Mouse (Mus musculus): Measurements from ENCODE around the gene Serbp1. TPM values are rescaled to one million over a fixed set of nuclear protein-coding genes. Genes with fewer than 3 reads are reported as not detected.

Serbp1 gene
- 281 and 284 TPM in 2 replicates for polyA plus RNA-seq (2015; fragmentation: Nextera tagmentation; extraction: Ambion mirVana)

DNA sequence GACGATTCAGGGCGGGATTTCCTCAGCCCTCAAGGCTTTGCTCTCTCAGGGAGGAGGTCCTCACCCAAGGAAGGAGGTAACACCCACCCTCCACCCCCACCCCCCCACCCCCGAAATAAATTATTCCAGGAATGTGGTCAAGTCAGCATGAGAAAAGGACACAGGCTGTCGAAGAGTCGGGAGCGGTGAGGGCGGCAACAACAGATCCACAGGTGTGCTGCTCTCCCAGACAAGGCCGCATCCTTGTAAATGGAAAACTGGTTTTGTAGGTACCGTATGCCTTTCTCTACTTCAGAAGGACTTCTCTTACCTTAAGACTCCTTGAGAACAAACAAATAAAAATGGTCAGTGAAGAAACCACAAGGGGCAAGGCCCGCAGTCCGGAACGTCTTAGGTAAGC, at the start of gene Serbp1:
Serbp1 (plus strand) TSS at position 200 of the 400 bp plus-strand sequence.
- H3K27ac ChIP-seq (replicated peaks): no peak within 1 kb of the TSS
- no peaks in the 10 kb centered on the region for H3K4me1 ChIP-seq (replicated peaks; ENCODE audit: control insufficient read depth, insufficient read depth)
- H3K36me3 ChIP-seq (ENCODE audit: control insufficient read depth, insufficient read depth, low read length): no peaks in the 10 kb centered on the region
- no peak within 1 kb of the TSS for H3K9ac ChIP-seq (ENCODE audit: low read length)
- no peaks in the 10 kb centered on the region for H3K9me3 ChIP-seq (ENCODE audit: control insufficient read depth, low read length)
- DNase-seq (ENCODE audit: low spot score) (no peak), ATAC-seq (ENCODE audit: low FRiP score, low TSS enrichment) (no peak)
- H3K27me3 ChIP-seq (ENCODE audit: control insufficient read depth, insufficient read depth, low read length): no peaks in the 10 kb centered on the region
- TF ChIP-seq CTCF (IDR thresholded peaks at IDR 0.05; ENCODE audit: low read depth) (no peak), EP300 (optimal IDR thresholded peaks at IDR 0.05) (no peak)
- no peak within 1 kb of the TSS for H3K4me2 ChIP-seq (replicated peaks; ENCODE audit: low read depth)
- WGBS: 32% methylated on average over 12 of the region's 12 CpGs
- H3K4me3 ChIP-seq (ENCODE audit: low read depth, low read length): no peak within 1 kb of the TSS

DNA sequence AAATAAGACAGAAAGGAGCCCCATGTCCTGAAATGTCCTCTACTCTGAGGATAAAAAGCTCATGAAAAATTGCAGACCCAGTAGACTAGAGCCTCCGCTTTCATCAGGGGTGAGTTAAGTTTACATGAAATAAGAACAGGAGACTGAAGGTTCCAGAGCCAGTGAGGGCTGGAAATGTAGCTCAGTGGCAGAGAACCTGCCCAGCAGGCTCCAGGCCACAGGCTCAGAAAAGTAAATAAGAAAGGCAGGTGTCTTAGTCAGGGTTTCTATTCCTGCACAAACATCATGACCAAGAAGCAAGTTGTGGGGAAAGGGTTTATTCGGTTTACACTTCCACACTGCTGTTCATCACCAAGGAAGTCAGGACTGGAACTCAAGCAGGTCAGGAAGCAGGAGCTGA, 44.4 kb upstream of the Serbp1 start:
- no peak overlapping the region for H3K4me3 ChIP-seq (ENCODE audit: low read depth, low read length)
- H3K27ac ChIP-seq (replicated peaks): 0 out of 2 replicates have a peak overlapping the region, but pooled peaks have one; percentile 1
- H3K36me3 ChIP-seq (ENCODE audit: control insufficient read depth, insufficient read depth, low read length): no peaks in the 10 kb centered on the region
- no peak overlapping the region for H3K9ac ChIP-seq (ENCODE audit: low read length)
- ATAC-seq (ENCODE audit: low FRiP score, low TSS enrichment): no peak
- H3K9me3 ChIP-seq (ENCODE audit: control insufficient read depth, low read length): no peaks in the 10 kb centered on the region
- no peaks in the 10 kb centered on the region for H3K27me3 ChIP-seq (ENCODE audit: control insufficient read depth, insufficient read depth, low read length)
- H3K4me1 ChIP-seq (replicated peaks; ENCODE audit: control insufficient read depth, insufficient read depth): no peaks in the 10 kb centered on the region
- H3K4me2 ChIP-seq (replicated peaks; ENCODE audit: low read depth): no peak overlapping the region
- DNase-seq (ENCODE audit: low spot score): peak; percentile 38
- 38% methylated on average over 2 of the region's 2 CpGs for WGBS
- TF ChIP-seq CTCF (IDR thresholded peaks at IDR 0.05; ENCODE audit: low read depth) (no peak), EP300 (optimal IDR thresholded peaks at IDR 0.05) (no peak)

DNA sequence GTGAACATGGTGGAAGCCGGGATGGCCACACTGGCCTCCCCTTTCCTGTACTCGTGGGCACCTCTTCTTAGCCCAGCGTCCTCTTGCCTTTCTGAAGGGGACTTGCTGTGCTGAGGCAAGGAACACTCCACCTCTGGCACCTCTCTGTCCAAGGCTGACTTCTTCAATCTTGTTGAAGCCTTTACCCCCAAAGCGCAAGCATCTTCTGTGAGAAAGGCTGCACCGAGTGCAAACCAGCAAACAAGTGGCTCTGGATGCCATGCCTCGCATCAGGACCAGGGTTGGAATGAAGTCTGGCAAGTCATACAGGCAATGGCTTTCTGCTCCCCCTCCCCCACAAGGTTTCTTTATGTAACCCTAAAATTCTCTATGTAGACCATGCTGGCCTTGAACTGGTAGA, 43.4 kb upstream of the Serbp1 start:
- DNase-seq (ENCODE audit: low spot score) (no peak), ATAC-seq (ENCODE audit: low FRiP score, low TSS enrichment) (no peak)
- Histone ChIP-seq H3K4me3 (ENCODE audit: low read depth, low read length) (no peak overlapping the region), H3K4me2 (replicated peaks; ENCODE audit: low read depth) (no peak overlapping the region), H3K4me1 (replicated peaks; ENCODE audit: control insufficient read depth, insufficient read depth) (no peaks in the 10 kb centered on the region), H3K9ac (ENCODE audit: low read length) (no peak overlapping the region), H3K36me3 (ENCODE audit: control insufficient read depth, insufficient read depth, low read length) (no peaks in the 10 kb centered on the region), H3K9me3 (ENCODE audit: control insufficient read depth, low read length) (no peaks in the 10 kb centered on the region), H3K27me3 (ENCODE audit: control insufficient read depth, insufficient read depth, low read length) (no peaks in the 10 kb centered on the region), H3K27ac (replicated peaks) (no peak overlapping the region)
- 80% methylated on average over 6 of the region's 6 CpGs for WGBS
- TF ChIP-seq EP300 (optimal IDR thresholded peaks at IDR 0.05): no peak
- no peak for TF ChIP-seq CTCF (IDR thresholded peaks at IDR 0.05; ENCODE audit: low read depth)

DNA sequence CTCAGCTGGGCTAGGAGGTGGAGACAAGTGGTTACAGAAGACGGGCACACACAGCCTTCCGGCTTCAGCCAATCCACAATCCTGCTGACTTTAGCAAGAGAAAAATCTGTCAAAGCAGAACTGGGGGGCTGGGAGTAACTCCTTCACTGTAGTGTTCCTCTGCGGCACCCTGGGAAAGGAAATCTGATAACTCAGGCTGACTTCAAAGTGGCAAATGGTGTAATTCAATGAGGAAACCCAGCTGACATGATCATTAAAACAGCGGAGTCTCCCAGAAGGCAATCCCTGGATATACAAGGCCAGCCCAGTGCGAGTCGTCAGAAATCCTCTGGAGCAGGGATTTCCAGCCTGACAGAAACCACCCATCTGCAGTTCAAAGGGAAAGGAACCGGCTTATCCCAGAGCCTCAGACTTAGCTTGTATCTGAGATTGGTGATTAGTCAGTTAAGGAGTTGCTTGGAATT, 42.8 kb upstream of the Serbp1 start:
- no peaks in the 10 kb centered on the region for H3K27me3 ChIP-seq (ENCODE audit: control insufficient read depth, insufficient read depth, low read length)
- no peaks in the 10 kb centered on the region for H3K36me3 ChIP-seq (ENCODE audit: control insufficient read depth, insufficient read depth, low read length)
- 9% methylated on average over 7 of the region's 7 CpGs for WGBS
- TF ChIP-seq EP300 (optimal IDR thresholded peaks at IDR 0.05) (no peak), CTCF (IDR thresholded peaks at IDR 0.05; ENCODE audit: low read depth) (no peak)
- H3K9ac ChIP-seq (ENCODE audit: low read length): no peak overlapping the region
- ATAC-seq (ENCODE audit: low FRiP score, low TSS enrichment): no peak
- H3K9me3 ChIP-seq (ENCODE audit: control insufficient read depth, low read length): no peaks in the 10 kb centered on the region
- no peaks in the 10 kb centered on the region for H3K4me1 ChIP-seq (replicated peaks; ENCODE audit: control insufficient read depth, insufficient read depth)
- no peak overlapping the region for H3K27ac ChIP-seq (replicated peaks)
- no peak overlapping the region for H3K4me3 ChIP-seq (ENCODE audit: low read depth, low read length)
- DNase-seq (ENCODE audit: low spot score): no peak
- H3K4me2 ChIP-seq (replicated peaks; ENCODE audit: low read depth): no peak overlapping the region

DNA sequence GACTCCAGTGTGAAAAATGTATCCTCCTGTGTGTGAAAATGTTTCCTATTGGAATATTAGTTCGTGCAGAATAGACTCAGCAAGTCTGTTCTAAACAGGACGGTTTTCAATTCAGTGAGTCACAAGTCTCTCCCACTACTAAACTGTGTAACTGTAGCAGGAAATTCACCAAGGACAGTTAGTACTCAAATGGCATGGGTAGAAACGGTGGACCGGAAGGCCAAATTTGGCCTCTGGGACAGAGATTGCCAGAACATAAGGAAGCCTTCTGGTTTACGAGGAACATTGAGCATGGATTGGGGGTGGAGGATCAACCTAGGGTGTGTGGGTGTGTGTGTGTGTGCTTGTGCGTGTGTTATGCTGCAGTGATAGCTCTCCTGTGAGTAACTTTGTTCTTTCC, 41.2 kb upstream of the Serbp1 start:
- no peaks in the 10 kb centered on the region for H3K9me3 ChIP-seq (ENCODE audit: control insufficient read depth, low read length)
- H3K36me3 ChIP-seq (ENCODE audit: control insufficient read depth, insufficient read depth, low read length): no peaks in the 10 kb centered on the region
- no peak for TF ChIP-seq EP300 (optimal IDR thresholded peaks at IDR 0.05)
- no peak for TF ChIP-seq CTCF (IDR thresholded peaks at IDR 0.05; ENCODE audit: low read depth)
- no peak overlapping the region for H3K4me3 ChIP-seq (ENCODE audit: low read depth, low read length)
- no peak overlapping the region for H3K4me2 ChIP-seq (replicated peaks; ENCODE audit: low read depth)
- no peak for DNase-seq (ENCODE audit: low spot score)
- no peaks in the 10 kb centered on the region for H3K27me3 ChIP-seq (ENCODE audit: control insufficient read depth, insufficient read depth, low read length)
- no peaks in the 10 kb centered on the region for H3K4me1 ChIP-seq (replicated peaks; ENCODE audit: control insufficient read depth, insufficient read depth)
- 81% methylated on average over 6 of the region's 6 CpGs for WGBS
- no peak overlapping the region for H3K27ac ChIP-seq (replicated peaks)
- ATAC-seq (ENCODE audit: low FRiP score, low TSS enrichment): no peak
- no peak overlapping the region for H3K9ac ChIP-seq (ENCODE audit: low read length)

DNA sequence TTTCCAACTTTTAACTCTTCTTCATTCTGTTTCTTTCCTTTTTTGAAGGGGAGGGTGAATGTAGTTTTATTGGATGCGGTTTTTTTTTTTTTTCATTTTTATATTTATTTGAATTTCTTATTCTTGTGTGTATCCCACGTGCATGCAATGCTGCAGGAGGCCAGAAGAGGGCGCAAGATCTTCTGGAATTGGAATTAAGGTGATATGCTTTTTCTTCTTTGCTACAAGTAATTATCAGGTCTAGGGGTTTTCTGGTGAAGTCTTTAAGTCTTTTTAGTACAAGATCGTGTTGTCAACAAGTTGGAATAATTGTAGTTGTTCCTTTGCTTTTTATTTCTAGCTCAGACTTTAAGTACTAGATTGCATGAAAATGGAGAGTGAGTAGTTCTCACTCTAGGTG, 39.9 kb upstream of the Serbp1 start:
- peak; percentile 39 for DNase-seq (ENCODE audit: low spot score)
- Histone ChIP-seq H3K4me3 (ENCODE audit: low read depth, low read length) (no peak overlapping the region), H3K9ac (ENCODE audit: low read length) (no peak overlapping the region), H3K27ac (replicated peaks) (no peak overlapping the region), H3K36me3 (ENCODE audit: control insufficient read depth, insufficient read depth, low read length) (no peaks in the 10 kb centered on the region), H3K27me3 (ENCODE audit: control insufficient read depth, insufficient read depth, low read length) (no peaks in the 10 kb centered on the region), H3K4me2 (replicated peaks; ENCODE audit: low read depth) (no peak overlapping the region), H3K9me3 (ENCODE audit: control insufficient read depth, low read length) (no peaks in the 10 kb centered on the region), H3K4me1 (replicated peaks; ENCODE audit: control insufficient read depth, insufficient read depth) (no peaks in the 10 kb centered on the region)
- TF ChIP-seq CTCF (IDR thresholded peaks at IDR 0.05; ENCODE audit: low read depth) (peak; percentile 76), EP300 (optimal IDR thresholded peaks at IDR 0.05) (no peak)
- ATAC-seq (ENCODE audit: low FRiP score, low TSS enrichment): no peak
- WGBS: 33% methylated on average over 4 of the region's 4 CpGs
